Mouse (Mus musculus) olfactory bulb, adult 2 months (tissue): ENCODE results near the gene Nrxn3. TPM values are rescaled to one million over a fixed set of nuclear protein-coding genes. Genes with fewer than 3 reads are reported as not detected.

Experiments
- H3K27ac ChIP-seq: fragments of 200-500 bp; 2 replicates; pipeline ENCODE4 v1.5.1; 2012; ENCODE audit warnings: low read depth, low read length; ENCODE audit not compliant: insufficient read depth
- H3K4me1 ChIP-seq: fragments of 200-500 bp; 2 replicates; pipeline ENCODE4 v1.6.1; 2012; ENCODE audit warnings: low read length; ENCODE audit not compliant: control insufficient read depth, insufficient read depth
- H3K4me3 ChIP-seq: fragments of 200-500 bp; 2 replicates; pipeline ENCODE4 v1.5.1; 2012; ENCODE audit warnings: mild to moderate bottlenecking, low read depth, low read length, moderate library complexity; ENCODE audit not compliant: insufficient read depth
- CTCF ChIP-seq: fragments of 200-500 bp; IDR thresholded peaks from 2 replicates; pipeline ENCODE4 v1.5.1; 2012; ENCODE audit warnings: low read depth, mild to moderate bottlenecking, low read length, moderate library complexity; ENCODE audit not compliant: insufficient read depth
- POLR2A ChIP-seq: fragments of 200-500 bp; IDR thresholded peaks from 2 replicates; pipeline ENCODE4 v1.6.1; 2012; ENCODE audit warnings: mild to moderate bottlenecking, low read depth, low read length, moderate library complexity; ENCODE audit not compliant: insufficient read depth
- WGBS: fragments of 180-500 bp; shearing (Covaris S2); methylation state at CpG from one replicate; pipeline ENCODE4 v1.1.7; 2018; 5-methylcytosine and 5-hydroxymethylcytosine counted together
- polyA plus RNA-seq: library from polyadenylated mRNA; stranded (reverse); fragments of >200 nt; gene quantifications from 2 replicates; pipeline ENCODE4 v1.2.4, GENCODE M21; 2012; ENCODE audit warnings: low replicate concordance; ENCODE audit not compliant: missing spikeins, insufficient read depth, insufficient read length

Nrxn3 gene
- polyA plus RNA-seq, 1 experiment = not detected

DNA sequence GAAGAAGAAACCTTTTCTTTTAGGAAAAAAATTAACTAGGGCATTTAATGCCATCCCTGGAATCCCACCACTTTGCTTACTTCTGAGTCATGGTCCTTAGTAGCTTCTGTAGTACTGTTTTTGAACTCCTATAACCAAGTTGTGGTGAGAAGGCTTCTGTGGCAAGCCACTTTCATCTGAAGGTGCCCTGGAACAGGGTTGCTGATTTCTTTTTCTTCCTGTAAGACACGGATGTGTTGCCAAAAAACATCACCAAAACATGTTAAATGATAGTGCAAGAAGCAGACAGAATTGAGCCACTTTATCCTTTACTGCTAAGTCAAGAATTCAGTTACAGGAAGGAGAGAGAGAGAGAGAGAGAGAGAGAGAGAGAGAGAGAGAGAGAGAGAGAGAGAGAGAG, 653.9 kb downstream of the Nrxn3 start:
- peak overlapping the region; percentile 54; the same call in 1 of the 2 replicates for H3K27ac ChIP-seq
- no peak overlapping the region for H3K4me3 ChIP-seq
- H3K4me1 ChIP-seq = peaks cover 4% of the 10 kb centered on the region; the same call in 1 of the 2 replicates
- 16% methylated on average over 1 of the region's 1 CpGs for WGBS
- TF ChIP-seq CTCF (no peak), POLR2A (no peak)

GRCm38 (mm10) chr12:89377051-89377643, 654.5 kb downstream of the Nrxn3 start:
- Histone ChIP-seq H3K4me1 (peaks cover 6% of the 10 kb centered on the region; the same call in 1 of the 2 replicates), H3K27ac (peak overlapping the region; percentile 85), H3K4me3 (no peak overlapping the region)
- WGBS = 27% methylated on average over 5 of the region's 5 CpGs
- no peak for TF ChIP-seq CTCF
- no peak for TF ChIP-seq POLR2A

- peak overlapping the region; percentile 85 for H3K27ac ChIP-seq
- no peak overlapping the region for H3K4me3 ChIP-seq
- no peak for TF ChIP-seq CTCF
- no peak for TF ChIP-seq POLR2A
- WGBS = 88% methylated on average over 2 of the region's 2 CpGs
- peaks cover 6% of the 10 kb centered on the region; the same call in 1 of the 2 replicates for H3K4me1 ChIP-seq
These were observed 655.0 kb downstream of the Nrxn3 start for GRCm38 (mm10) chr12:89377687-89378086.

- no peak for TF ChIP-seq POLR2A
- no peak overlapping the region for H3K27ac ChIP-seq
These were observed 660.6 kb downstream of the Nrxn3 start for GRCm38 (mm10) chr12:89383254-89383653.

GRCm38 (mm10) chr12:89395121-89395792, 672.6 kb downstream of the Nrxn3 start:
- TF ChIP-seq POLR2A (no peak), CTCF (no peak)

More at GRCm38 (mm10) chr12:89383254-89383653, 660.6 kb downstream of the Nrxn3 start:
- Histone ChIP-seq H3K4me1 (peaks cover 2% of the 10 kb centered on the region; the same call in 1 of the 2 replicates), H3K4me3 (no peak overlapping the region)
- 15% methylated on average over 3 of the region's 3 CpGs for WGBS

GRCm38 (mm10) chr12:89436519-89436918, 713.8 kb downstream of the Nrxn3 start:
- no peak for TF ChIP-seq CTCF
- no peak for TF ChIP-seq POLR2A
- Histone ChIP-seq H3K4me1 (no peaks in the 10 kb centered on the region), H3K4me3 (no peak overlapping the region), H3K27ac (no peak overlapping the region)

More at GRCm38 (mm10) chr12:89395121-89395792, 672.6 kb downstream of the Nrxn3 start:
- 28% methylated on average over 3 of the region's 3 CpGs for WGBS
- Histone ChIP-seq H3K27ac (peak overlapping the region; percentile 7; the same call in 1 of the 2 replicates), H3K4me3 (no peak overlapping the region), H3K4me1 (no peaks in the 10 kb centered on the region)

GRCm38 (mm10) chr12:89442323-89443038, 719.8 kb downstream of the Nrxn3 start:
- Histone ChIP-seq H3K4me3 (no peak overlapping the region), H3K4me1 (peaks cover 2% of the 10 kb centered on the region; the same call in 1 of the 2 replicates), H3K27ac (peak overlapping the region; percentile 61)
- TF ChIP-seq CTCF (no peak), POLR2A (no peak)
- 37% methylated on average over 2 of the region's 2 CpGs for WGBS

GRCm38 (mm10) chr12:89450667-89451298, 728.1 kb downstream of the Nrxn3 start:
- TF ChIP-seq POLR2A = no peak
- TF ChIP-seq CTCF = peak; percentile 41
- H3K4me3 ChIP-seq = no peak overlapping the region
- 3% methylated on average over 2 of the region's 2 CpGs for WGBS
- no peak overlapping the region for H3K27ac ChIP-seq
- H3K4me1 ChIP-seq = no peaks in the 10 kb centered on the region
